Mouse (Mus musculus) kidney, postnatal 14 days (tissue): Measurements from ENCODE around the gene Ephb6.

Experiments used
- DNase-seq: peaks from one replicate; pipeline ENCODE4 v3.0.0; 2022; ENCODE audit warnings: mixed read lengths

Ephb6 gene

GRCm38 (mm10) chr6:41630791-41631190, 25.5 kb downstream of the Ephb6 start:
- DNase-seq = no peak

- no peak for DNase-seq
Measured at GRCm38 (mm10) chr6:41631549-41631948, 26.3 kb downstream of the Ephb6 start.

- no peak for DNase-seq
Measured at GRCm38 (mm10) chr6:41635211-41635610, 29.9 kb downstream of the Ephb6 start.

GRCm38 (mm10) chr6:41636178-41636577, 30.9 kb downstream of the Ephb6 start, which contains the start of gene Trpv6:
Trpv6 (minus strand) TSS chr6:41636405.
- no peak for DNase-seq

GRCm38 (mm10) chr6:41637393-41637792, 32.1 kb downstream of the Ephb6 start:
- DNase-seq = no peak

GRCm38 (mm10) chr6:41637927-41638506, 32.7 kb downstream of the Ephb6 start:
- no peak for DNase-seq

GRCm38 (mm10) chr6:41640449-41640848, 35.2 kb downstream of the Ephb6 start:
- no peak for DNase-seq

- no peak for DNase-seq
Measured at GRCm38 (mm10) chr6:41641173-41641866, 36.0 kb downstream of the Ephb6 start.

GRCm38 (mm10) chr6:41642765-41643164, 37.5 kb downstream of the Ephb6 start:
- no peak for DNase-seq

- DNase-seq = no peak
Measured at GRCm38 (mm10) chr6:41643227-41643626, 37.9 kb downstream of the Ephb6 start.

- no peak for DNase-seq
Measured at GRCm38 (mm10) chr6:41646220-41646619, 40.9 kb downstream of the Ephb6 start.

- no peak for DNase-seq
Measured at GRCm38 (mm10) chr6:41646672-41647071, 41.4 kb downstream of the Ephb6 start.

GRCm38 (mm10) chr6:41653173-41653572, 47.9 kb downstream of the Ephb6 start:
- DNase-seq = no peak

GRCm38 (mm10) chr6:41654648-41655047, 49.4 kb downstream of the Ephb6 start:
- no peak for DNase-seq

- DNase-seq = no peak
Measured at GRCm38 (mm10) chr6:41658487-41658886, 53.2 kb downstream of the Ephb6 start.

- peak; percentile 6 for DNase-seq
Measured at GRCm38 (mm10) chr6:41662320-41662719, 57.0 kb downstream of the Ephb6 start.
